Mouse (Mus musculus) kidney, postnatal 0 days (tissue): Measurements from ENCODE around the gene Iqsec1. TPM values are rescaled to one million over a fixed set of nuclear protein-coding genes. Genes with fewer than 3 reads are reported as not detected.

Experiments used
- ATAC-seq: fragments of 200-750 bp; cut with Nextera tagmentation; replicated peaks from 2 replicates; pipeline ENCODE4 v1.8.0; 2017; ENCODE audit warnings: low read depth, moderate number of reproducible peaks, moderate TSS enrichment, moderate library complexity; ENCODE audit not compliant: low FRiP score
- DNase-seq: peaks from one replicate; pipeline ENCODE4 v3.0.0-alpha.2; 2016; ENCODE audit warnings: low spot score
- H3K27ac ChIP-seq: fragments of 300-500 bp; sonication (generic); 2 replicates; pipeline ENCODE4 v1.5.1; 2014; ENCODE audit warnings: mild to moderate bottlenecking
- H3K27me3 ChIP-seq: fragments of 300-500 bp; sonication (generic); 2 replicates; pipeline ENCODE4 v1.6.1; 2014; ENCODE audit warnings: low read length, mixed read lengths; ENCODE audit not compliant: insufficient read depth
- H3K36me3 ChIP-seq: fragments of 300-500 bp; sonication (generic); 2 replicates; pipeline ENCODE4 v1.6.1; 2014; ENCODE audit warnings: low read length, mixed read lengths; ENCODE audit not compliant: insufficient read depth
- H3K4me1 ChIP-seq: fragments of 300-500 bp; sonication (generic); replicated peaks from 2 replicates; pipeline ENCODE4 v1.6.1; 2014; ENCODE audit warnings: antibody characterized with exemption, low read length, mixed read lengths; ENCODE audit not compliant: insufficient read depth
- H3K4me2 ChIP-seq: fragments of 300-500 bp; sonication (generic); 2 replicates; pipeline ENCODE4 v1.6.1; 2014; ENCODE audit warnings: mild to moderate bottlenecking, low read length, moderate library complexity, mixed read lengths
- H3K4me3 ChIP-seq: fragments of 300-500 bp; sonication (generic); replicated peaks from 2 replicates; pipeline ENCODE4 v1.5.1; 2014; ENCODE audit warnings: low read depth, low read length
- H3K9ac ChIP-seq: fragments of 300-500 bp; sonication (generic); 2 replicates; pipeline ENCODE4 v1.6.1; 2014; ENCODE audit warnings: low read depth, low read length
- H3K9me3 ChIP-seq: fragments of 300-500 bp; sonication (generic); replicated peaks from 2 replicates; pipeline ENCODE4 v1.6.1; 2016; ENCODE audit warnings: low read length, inconsistent platforms, mixed read lengths
- CTCF ChIP-seq: IDR thresholded peaks from 2 replicates; pipeline ENCODE4 v1.5.1; 2016; ENCODE audit warnings: antibody characterized with exemption, low read depth, mild to moderate bottlenecking, moderate library complexity
- WGBS: fragments of 180-500 bp; shearing (Covaris S2); extraction: QIAGEN DNeasy Blood & Tissue Kit; methylation state at CpG from one replicate; pipeline ENCODE4 v1.1.7; 2014; 5-methylcytosine and 5-hydroxymethylcytosine counted together
- polyA plus RNA-seq: library from polyadenylated mRNA; unstranded; fragments of >200 nt; fragmentation: Nextera tagmentation; extraction: Ambion mirVana; gene quantifications from 2 replicates; pipeline ENCODE4 v1.2.1, GENCODE M21; 2015

The Iqsec1 gene
- polyA plus RNA-seq, 1 experiment from 2014 or later = 12.3 TPM

DNA sequence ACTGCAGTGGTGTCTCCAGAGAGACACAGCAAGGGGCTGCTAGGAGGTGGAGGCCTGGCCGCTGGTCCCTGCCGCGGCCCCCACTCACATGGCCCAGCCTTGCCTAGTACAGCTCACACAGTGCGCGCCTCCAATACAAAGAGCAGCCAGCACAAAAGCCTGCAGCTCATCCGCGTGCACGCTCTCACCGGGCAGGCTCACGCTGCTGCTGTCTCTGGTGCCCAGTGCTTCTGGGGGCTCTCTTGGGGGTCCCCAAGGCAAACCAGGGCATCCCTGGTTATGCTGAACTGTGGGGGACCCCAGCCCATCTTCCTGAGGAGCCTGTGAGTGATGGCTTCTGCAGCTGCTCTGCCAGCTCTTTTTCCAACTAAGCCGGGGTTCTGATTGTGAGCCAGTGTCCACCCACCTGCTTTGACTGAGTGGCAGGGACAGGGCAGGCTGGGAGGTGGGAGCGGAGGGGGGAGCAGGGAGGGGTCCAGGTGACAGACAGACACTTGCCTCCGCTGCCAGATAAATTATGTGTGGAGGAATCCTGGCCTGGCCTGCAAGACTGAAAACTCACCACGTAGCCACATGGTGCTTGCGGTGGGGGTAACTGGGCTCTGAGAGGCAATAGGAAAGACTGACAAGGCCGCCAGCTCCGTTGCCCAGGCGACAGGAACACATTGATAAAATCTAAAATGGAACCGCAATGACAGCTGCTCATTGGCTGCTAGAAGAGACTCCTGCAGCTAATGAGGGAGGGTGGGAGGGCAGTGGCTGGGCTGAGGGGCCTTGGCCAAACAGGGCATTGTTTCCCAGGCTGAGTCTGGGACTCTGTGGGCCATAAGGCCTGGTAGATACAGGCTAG lies 206.3 kb downstream of the Iqsec1 start:
- no peak overlapping the region for H3K9ac ChIP-seq
- H3K27me3 ChIP-seq = no peaks in the 10 kb centered on the region
- no peaks in the 10 kb centered on the region for H3K36me3 ChIP-seq
- ATAC-seq (0 out of 2 replicates have a peak, but pooled peaks have one; percentile 34), DNase-seq (peak; percentile 9)
- WGBS = 53% methylated on average over 19 of the region's 19 CpGs
- no peaks in the 10 kb centered on the region for H3K4me1 ChIP-seq
- TF ChIP-seq CTCF = no peak
- no peak overlapping the region for H3K4me3 ChIP-seq
- no peak overlapping the region for H3K27ac ChIP-seq
- H3K4me2 ChIP-seq = no peak overlapping the region
- no peaks in the 10 kb centered on the region for H3K9me3 ChIP-seq

DNA sequence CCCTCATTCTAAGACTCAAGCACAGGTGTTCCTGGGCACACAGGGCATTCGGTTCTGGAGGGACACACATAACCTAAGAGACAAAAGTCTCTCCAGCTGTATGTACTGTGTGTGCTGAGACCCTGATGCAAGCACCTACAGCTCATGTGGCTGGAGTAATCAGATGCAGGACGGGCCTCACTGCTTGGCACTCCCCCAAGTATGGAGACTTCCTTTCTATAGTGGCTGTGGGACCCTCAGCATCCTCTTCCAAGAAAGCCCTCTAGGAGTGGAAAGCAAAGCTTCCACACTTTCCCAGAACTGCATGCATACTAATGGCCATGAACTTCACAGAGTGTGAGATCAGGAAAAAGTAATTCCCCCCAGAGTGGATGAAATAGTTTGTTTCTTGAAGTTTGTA lies 208.0 kb downstream of the Iqsec1 start:
- Histone ChIP-seq H3K4me3 (no peak overlapping the region), H3K9me3 (no peaks in the 10 kb centered on the region), H3K9ac (no peak overlapping the region), H3K27ac (no peak overlapping the region), H3K4me1 (no peaks in the 10 kb centered on the region), H3K27me3 (no peaks in the 10 kb centered on the region), H3K36me3 (no peaks in the 10 kb centered on the region), H3K4me2 (no peak overlapping the region)
- 58% methylated on average over 2 of the region's 2 CpGs for WGBS
- ATAC-seq = no peak
- DNase-seq = no peak
- no peak for TF ChIP-seq CTCF

DNA sequence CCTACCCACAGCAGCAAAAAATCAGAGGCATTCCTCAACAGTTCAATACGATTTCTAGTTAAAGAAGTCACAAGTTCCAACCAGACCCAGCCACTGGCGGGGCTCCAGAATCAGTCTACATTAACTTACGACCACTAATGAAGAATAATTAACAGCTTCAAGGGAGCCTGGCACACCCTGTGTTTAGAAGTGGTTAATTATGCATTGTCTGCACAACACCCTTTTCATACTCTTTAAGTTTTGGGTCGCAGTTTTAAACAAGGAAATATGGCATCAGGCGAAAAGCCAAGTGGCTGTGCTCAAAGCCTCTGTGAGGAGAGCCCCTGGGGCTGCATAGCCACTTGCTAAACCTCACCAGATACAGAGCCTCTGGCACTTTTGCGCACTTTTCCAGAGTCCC lies 209.6 kb downstream of the Iqsec1 start:
- TF ChIP-seq CTCF = no peak

DNA sequence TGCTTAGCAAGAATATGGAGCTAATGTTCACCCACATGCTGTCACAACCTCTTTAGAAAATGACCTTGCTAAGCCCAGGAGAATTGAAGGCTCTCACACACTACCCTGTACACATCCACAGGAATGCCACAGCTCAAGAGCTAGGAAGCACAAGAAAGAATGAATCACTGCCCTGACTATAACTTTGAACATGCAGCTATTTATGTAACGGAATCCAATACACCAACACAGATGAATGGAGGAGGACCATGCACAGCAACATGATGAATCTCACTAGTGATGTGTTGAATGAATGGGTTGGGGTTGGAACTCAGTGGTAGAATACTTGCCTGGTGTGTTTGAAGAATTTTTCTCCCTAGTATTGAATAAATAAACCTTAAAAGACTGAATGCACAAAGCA lies 211.2 kb downstream of the Iqsec1 start:
- Histone ChIP-seq H3K4me3 (no peak overlapping the region), H3K36me3 (no peaks in the 10 kb centered on the region), H3K9me3 (no peaks in the 10 kb centered on the region), H3K4me2 (no peak overlapping the region), H3K4me1 (no peaks in the 10 kb centered on the region), H3K27me3 (no peaks in the 10 kb centered on the region), H3K9ac (no peak overlapping the region), H3K27ac (no peak overlapping the region)
- WGBS = 78% methylated on average over 1 of the region's 1 CpGs
- DNase-seq (no peak), ATAC-seq (no peak)
- TF ChIP-seq CTCF = no peak

More for the DNA sequence above, 209.6 kb downstream of the Iqsec1 start:
- no peaks in the 10 kb centered on the region for H3K9me3 ChIP-seq
- ATAC-seq = no peak
- no peaks in the 10 kb centered on the region for H3K4me1 ChIP-seq
- no peak overlapping the region for H3K9ac ChIP-seq
- DNase-seq = no peak
- H3K27me3 ChIP-seq = no peaks in the 10 kb centered on the region
- H3K36me3 ChIP-seq = no peaks in the 10 kb centered on the region
- 47% methylated on average over 6 of the region's 6 CpGs for WGBS
- no peak overlapping the region for H3K4me2 ChIP-seq
- no peak overlapping the region for H3K27ac ChIP-seq
- no peak overlapping the region for H3K4me3 ChIP-seq

DNA sequence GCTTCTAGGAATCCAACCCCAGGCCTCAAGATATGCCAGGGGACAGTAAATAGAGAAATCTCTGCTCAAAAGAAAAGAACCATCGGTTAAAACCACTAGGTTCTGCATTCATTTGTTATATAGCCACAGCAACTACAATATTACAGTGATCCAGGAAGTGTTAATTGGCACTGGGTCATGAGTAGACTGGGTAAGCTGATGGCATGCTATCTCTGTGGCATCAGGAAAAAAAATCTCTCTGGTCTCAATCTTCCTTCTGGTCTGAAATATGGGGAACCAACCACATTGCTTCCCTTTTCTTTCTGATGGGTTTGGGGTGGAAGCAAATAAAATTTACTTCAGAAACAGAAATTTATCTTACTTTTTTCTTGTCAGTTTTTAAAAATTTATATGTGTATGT lies 212.9 kb downstream of the Iqsec1 start:
- Histone ChIP-seq H3K36me3 (no peaks in the 10 kb centered on the region), H3K27me3 (no peaks in the 10 kb centered on the region), H3K4me2 (no peak overlapping the region), H3K27ac (no peak overlapping the region), H3K4me3 (no peak overlapping the region), H3K9ac (no peak overlapping the region), H3K4me1 (no peaks in the 10 kb centered on the region), H3K9me3 (no peaks in the 10 kb centered on the region)
- DNase-seq (no peak), ATAC-seq (no peak)
- 98% methylated on average over 1 of the region's 1 CpGs for WGBS
- TF ChIP-seq CTCF = no peak

DNA sequence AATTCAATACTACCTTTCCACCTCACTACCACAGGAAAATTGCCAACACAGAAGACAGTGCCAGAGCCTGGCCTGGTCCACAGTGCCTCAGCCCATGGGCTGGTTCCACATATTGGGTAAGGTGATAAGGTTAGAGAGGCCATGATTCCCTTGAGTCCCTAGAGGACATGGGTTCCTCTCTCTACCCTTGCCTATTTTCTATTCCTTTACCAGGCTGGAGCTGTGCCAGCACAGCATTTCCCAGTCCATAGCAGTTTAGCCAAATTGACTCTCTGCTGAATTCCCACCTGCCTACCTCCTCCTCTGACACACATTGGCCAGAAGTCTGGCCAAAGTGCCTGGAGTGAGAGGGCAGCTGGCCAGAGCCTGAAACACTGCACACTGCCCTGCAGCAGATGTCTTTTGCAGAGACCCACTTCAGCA lies 214.7 kb downstream of the Iqsec1 start:
- ATAC-seq (no peak), DNase-seq (no peak)
- Histone ChIP-seq H3K9me3 (no peaks in the 10 kb centered on the region), H3K36me3 (no peaks in the 10 kb centered on the region), H3K9ac (no peak overlapping the region), H3K4me2 (no peak overlapping the region), H3K4me3 (no peak overlapping the region), H3K4me1 (no peaks in the 10 kb centered on the region; the same call in 1 of the 2 replicates), H3K27ac (no peak overlapping the region), H3K27me3 (no peaks in the 10 kb centered on the region)
- no peak for TF ChIP-seq CTCF
